Mouse (Mus musculus) ES-Bruce4 (cell line): ENCODE results near the gene Ttc28.

ENCODE experiments used
- CTCF ChIP-seq: IDR thresholded peaks from one replicate; pipeline ENCODE4 v1.8.1; 2011; ENCODE audit warnings: low read depth, low read length
- POLR2A ChIP-seq: IDR thresholded peaks from one replicate; pipeline ENCODE4 v1.8.1; 2011; ENCODE audit warnings: low read length; ENCODE audit not compliant: insufficient read depth

- TF ChIP-seq CTCF = no peak
- no peak for TF ChIP-seq POLR2A
Observed at GRCm38 (mm10) chr5:111300776-111301175, 421.2 kb downstream of the Ttc28 start.
